Mouse (Mus musculus) hindbrain, embryonic 13.5 days (tissue): ENCODE data around the gene Hba-a1. TPM values are rescaled to one million over a fixed set of nuclear protein-coding genes. Genes with fewer than 3 reads are reported as not detected.
"Not testable (repeated sequence)": the region's sequence is repeated elsewhere in the genome, so short reads cannot be mapped to it uniquely, and the experiment has no call there.

ENCODE experiments used
- ATAC-seq: fragments of 200-750 bp; cut with Nextera tagmentation; 2 replicates; pipeline ENCODE4 v1.8.0; 2017; ENCODE audit warnings: moderate TSS enrichment; ENCODE audit not compliant: low FRiP score
- H3K27ac ChIP-seq: fragments of 300-500 bp; sonication (generic); 2 replicates; pipeline ENCODE4 v1.5.1; 2015; ENCODE audit warnings: inconsistent platforms, mild to moderate bottlenecking, moderate library complexity
- H3K27me3 ChIP-seq: fragments of 300-500 bp; sonication (generic); 2 replicates; pipeline ENCODE4 v1.6.1; 2015; ENCODE audit warnings: mild to moderate bottlenecking, inconsistent platforms
- H3K36me3 ChIP-seq: fragments of 300-500 bp; sonication (generic); 2 replicates; pipeline ENCODE4 v1.6.1; 2015; ENCODE audit warnings: mild to moderate bottlenecking, inconsistent platforms
- H3K4me1 ChIP-seq: fragments of 300-500 bp; sonication (generic); replicated peaks from 2 replicates; pipeline ENCODE4 v1.6.1; 2015; ENCODE audit warnings: inconsistent platforms
- H3K4me2 ChIP-seq: fragments of 300-500 bp; sonication (generic); 2 replicates; pipeline ENCODE4 v1.6.1; 2015; ENCODE audit warnings: inconsistent platforms, mild to moderate bottlenecking, moderate library complexity
- H3K4me3 ChIP-seq: fragments of 300-500 bp; sonication (generic); 2 replicates; pipeline ENCODE4 v1.5.1; 2015; ENCODE audit warnings: mild to moderate bottlenecking, inconsistent platforms
- H3K9ac ChIP-seq: fragments of 300-500 bp; sonication (generic); 2 replicates; pipeline ENCODE4 v1.6.1; 2015; ENCODE audit warnings: mild to moderate bottlenecking, inconsistent platforms
- H3K9me3 ChIP-seq: fragments of 300-500 bp; sonication (generic); 2 replicates; pipeline ENCODE4 v1.6.1; 2016; ENCODE audit warnings: inconsistent platforms
- WGBS: fragments of 180-500 bp; shearing (Covaris S2); methylation state at CpG from one replicate; pipeline ENCODE4 v1.1.7; 2015; 5-methylcytosine and 5-hydroxymethylcytosine counted together
- polyA plus RNA-seq: library from polyadenylated mRNA; unstranded; fragments of >200 nt; fragmentation: Nextera tagmentation; extraction: Ambion mirVana; gene quantifications from 2 replicates; pipeline ENCODE4 v1.2.1, GENCODE M21; 2015

Gene Hba-a1
- 2,436 and 2,656 TPM in 2 replicates for polyA plus RNA-seq

GRCm38 (mm10) chr11:32283091-32283777 is at the start of gene Hba-a1:
Gene Hba-a1 (plus strand): TSS chr11:32283511.
- not testable (repeated sequence) for H3K4me2 ChIP-seq, ATAC-seq, H3K4me1 ChIP-seq, H3K36me3 ChIP-seq, H3K4me3 ChIP-seq, H3K9ac ChIP-seq, H3K27ac ChIP-seq, H3K9me3 ChIP-seq
- 38% methylated on average over 1 of the region's 5 CpGs for WGBS
- H3K27me3 ChIP-seq = peaks cover 15% of the 10 kb centered on the region

GRCm38 (mm10) chr11:32233895-32234294 is 49.4 kb upstream of the Hba-a1 start:
- Histone ChIP-seq H3K4me3 (no peak overlapping the region), H3K27ac (no peak overlapping the region), H3K4me1 (peaks cover 43% of the 10 kb centered on the region), H3K27me3 (no peaks in the 10 kb centered on the region), H3K4me2 (no peak overlapping the region), H3K9me3 (no peaks in the 10 kb centered on the region), H3K36me3 (peaks cover 70% of the 10 kb centered on the region), H3K9ac (0 out of 2 replicates have a peak overlapping the region, but pooled peaks have one; percentile 15)
- WGBS = 88% methylated on average over 3 of the region's 3 CpGs
- no peak for ATAC-seq

- no peak overlapping the region for H3K4me3 ChIP-seq
- H3K27ac ChIP-seq = peak overlapping the region; percentile 77
- no peaks in the 10 kb centered on the region for H3K27me3 ChIP-seq
- peaks cover 68% of the 10 kb centered on the region for H3K36me3 ChIP-seq
- H3K9ac ChIP-seq = no peak overlapping the region; the same call in 1 of the 2 replicates
- no peak for ATAC-seq
- 85% methylated on average over 6 of the region's 6 CpGs for WGBS
- no peaks in the 10 kb centered on the region for H3K9me3 ChIP-seq
- H3K4me2 ChIP-seq = no peak overlapping the region
- H3K4me1 ChIP-seq = peaks cover 43% of the 10 kb centered on the region
These were observed 48.4 kb upstream of the Hba-a1 start for GRCm38 (mm10) chr11:32234816-32235485.

GRCm38 (mm10) chr11:32235646-32236045 is 47.7 kb upstream of the Hba-a1 start:
- Histone ChIP-seq H3K36me3 (peaks cover 68% of the 10 kb centered on the region), H3K4me3 (no peak overlapping the region), H3K4me2 (no peak overlapping the region), H3K27me3 (no peaks in the 10 kb centered on the region), H3K4me1 (peaks cover 43% of the 10 kb centered on the region), H3K27ac (peak overlapping the region; percentile 77), H3K9me3 (no peaks in the 10 kb centered on the region), H3K9ac (peak overlapping the region; percentile 26)
- peak; percentile 36 for ATAC-seq
- 30% methylated on average over 3 of the region's 3 CpGs for WGBS

- peaks cover 43% of the 10 kb centered on the region for H3K4me1 ChIP-seq
- no peak overlapping the region for H3K4me3 ChIP-seq
- no peaks in the 10 kb centered on the region for H3K27me3 ChIP-seq
- 64% methylated on average over 2 of the region's 2 CpGs for WGBS
- peaks cover 68% of the 10 kb centered on the region for H3K36me3 ChIP-seq
- peak; percentile 38 for ATAC-seq
- no peaks in the 10 kb centered on the region for H3K9me3 ChIP-seq
- H3K9ac ChIP-seq = peak overlapping the region; percentile 26; the same call in 1 of the 2 replicates
- H3K4me2 ChIP-seq = no peak overlapping the region
- H3K27ac ChIP-seq = peak overlapping the region; percentile 77
These were observed 47.2 kb upstream of the Hba-a1 start for GRCm38 (mm10) chr11:32236132-32236531.

- no peak for ATAC-seq
- Histone ChIP-seq H3K27ac (peak overlapping the region; percentile 77), H3K9me3 (no peaks in the 10 kb centered on the region), H3K27me3 (no peaks in the 10 kb centered on the region), H3K9ac (peak overlapping the region; percentile 46; the same call in 1 of the 2 replicates), H3K4me1 (peaks cover 43% of the 10 kb centered on the region), H3K36me3 (peaks cover 68% of the 10 kb centered on the region), H3K4me2 (no peak overlapping the region), H3K4me3 (no peak overlapping the region)
- 54% methylated on average over 9 of the region's 9 CpGs for WGBS
These were observed 46.5 kb upstream of the Hba-a1 start for GRCm38 (mm10) chr11:32236712-32237410.

GRCm38 (mm10) chr11:32237411-32237795 is 45.9 kb upstream of the Hba-a1 start:
- Histone ChIP-seq H3K4me3 (no peak overlapping the region), H3K27me3 (no peaks in the 10 kb centered on the region), H3K27ac (peak overlapping the region; percentile 77; the same call in 1 of the 2 replicates), H3K9ac (no peak overlapping the region), H3K4me1 (peaks cover 43% of the 10 kb centered on the region), H3K4me2 (no peak overlapping the region), H3K9me3 (no peaks in the 10 kb centered on the region), H3K36me3 (peaks cover 68% of the 10 kb centered on the region)
- no peak for ATAC-seq
- 92% methylated on average over 3 of the region's 3 CpGs for WGBS

- no peak overlapping the region for H3K9ac ChIP-seq
- H3K27ac ChIP-seq = no peak overlapping the region
- no peaks in the 10 kb centered on the region for H3K27me3 ChIP-seq
- H3K4me3 ChIP-seq = no peak overlapping the region
- WGBS = 67% methylated on average over 5 of the region's 5 CpGs
- peaks cover 64% of the 10 kb centered on the region for H3K36me3 ChIP-seq
- H3K4me1 ChIP-seq = peaks cover 42% of the 10 kb centered on the region
- no peaks in the 10 kb centered on the region for H3K9me3 ChIP-seq
- no peak; the same call in 1 of the 2 replicates for ATAC-seq
- H3K4me2 ChIP-seq = no peak overlapping the region
These were observed 45.0 kb upstream of the Hba-a1 start for GRCm38 (mm10) chr11:32238093-32238860.

- Histone ChIP-seq H3K4me2 (no peak overlapping the region), H3K9ac (no peak overlapping the region), H3K4me3 (no peak overlapping the region), H3K4me1 (peaks cover 11% of the 10 kb centered on the region), H3K27me3 (no peaks in the 10 kb centered on the region), H3K27ac (no peak overlapping the region; the same call in 1 of the 2 replicates), H3K36me3 (peaks cover 64% of the 10 kb centered on the region), H3K9me3 (no peaks in the 10 kb centered on the region)
- ATAC-seq = no peak
These were observed 41.9 kb upstream of the Hba-a1 start for GRCm38 (mm10) chr11:32241391-32241790.

GRCm38 (mm10) chr11:32242209-32242608 is 41.1 kb upstream of the Hba-a1 start:
- Histone ChIP-seq H3K4me3 (no peak overlapping the region), H3K4me2 (no peak overlapping the region), H3K4me1 (peaks cover 2% of the 10 kb centered on the region; the same call in 1 of the 2 replicates), H3K27ac (no peak overlapping the region), H3K9me3 (no peaks in the 10 kb centered on the region), H3K36me3 (peaks cover 66% of the 10 kb centered on the region), H3K27me3 (no peaks in the 10 kb centered on the region), H3K9ac (no peak overlapping the region)
- WGBS = 85% methylated on average over 3 of the region's 3 CpGs
- no peak for ATAC-seq

- H3K4me3 ChIP-seq = no peak overlapping the region
- 77% methylated on average over 7 of the region's 7 CpGs for WGBS
- H3K9ac ChIP-seq = no peak overlapping the region
- H3K36me3 ChIP-seq = peaks cover 75% of the 10 kb centered on the region
- H3K4me1 ChIP-seq = no peaks in the 10 kb centered on the region
- ATAC-seq = no peak
- H3K27me3 ChIP-seq = no peaks in the 10 kb centered on the region
- H3K4me2 ChIP-seq = no peak overlapping the region
- peak overlapping the region; percentile 35; the same call in 1 of the 2 replicates for H3K27ac ChIP-seq
- no peaks in the 10 kb centered on the region for H3K9me3 ChIP-seq
These were observed 39.9 kb upstream of the Hba-a1 start for GRCm38 (mm10) chr11:32243205-32243955.
